Mouse (Mus musculus): ENCODE results near the gene Gm49027.

GRCm38 (mm10) chr5:123573362-123573761 lies 48.1 kb upstream of the Gm49027 start:
- TF ChIP-seq POLR2A (IDR thresholded peaks at IDR 0.05; ENCODE audit: low read depth, low read length) = no peak
- no peak for TF ChIP-seq CTCF (conservative IDR thresholded peaks at IDR 0.05 in 1 of 2, IDR thresholded peaks at IDR 0.05 in 1 of 2; ENCODE audit: low read depth in 2 of 2, low read length in 2 of 2)
